Mouse (Mus musculus): ENCODE data around the gene Cbs. TPM values are rescaled to one million over a fixed set of nuclear protein-coding genes. Genes with fewer than 3 reads are reported as not detected.

Cbs gene
- polyA plus RNA-seq, 1 experiment = 2.9 TPM

GRCm38 (mm10) chr17:31597957-31598356 is 39.1 kb downstream of the Cbs start:
- DNase-seq (ENCODE audit: low read depth, low spot score) = no peak
- 94% methylated on average over 9 of the region's 9 CpGs for WGBS

GRCm38 (mm10) chr17:31595077-31595476 is 42.0 kb downstream of the Cbs start:
- WGBS = 81% methylated on average over 5 of the region's 5 CpGs
- DNase-seq (ENCODE audit: low read depth, low spot score) = no peak

GRCm38 (mm10) chr17:31594590-31594989 is 42.4 kb downstream of the Cbs start:
- WGBS = 79% methylated on average over 7 of the region's 7 CpGs
- DNase-seq (ENCODE audit: low read depth, low spot score) = no peak

GRCm38 (mm10) chr17:31590846-31591245 is 46.2 kb downstream of the Cbs start:
- no peak for DNase-seq (ENCODE audit: low read depth, low spot score)
- WGBS = 92% methylated on average over 11 of the region's 11 CpGs

GRCm38 (mm10) chr17:31588726-31589125 is 48.3 kb downstream of the Cbs start:
- no peak for DNase-seq (ENCODE audit: low read depth, low spot score)
- 86% methylated on average over 4 of the region's 4 CpGs for WGBS

GRCm38 (mm10) chr17:31588115-31588514 is 48.9 kb downstream of the Cbs start:
- WGBS = 45% methylated on average over 7 of the region's 7 CpGs
- DNase-seq (ENCODE audit: low read depth, low spot score) = no peak

GRCm38 (mm10) chr17:31583781-31584180 is 53.3 kb downstream of the Cbs start:
- 77% methylated on average over 6 of the region's 6 CpGs for WGBS
- no peak for DNase-seq (ENCODE audit: low read depth, low spot score)

- WGBS = 23% methylated on average over 3 of the region's 3 CpGs
Measured at GRCm38 (mm10) chr17:31583185-31583584, 53.9 kb downstream of the Cbs start.

GRCm38 (mm10) chr17:31580344-31580743 is 56.7 kb downstream of the Cbs start:
- no peak for DNase-seq (ENCODE audit: low read depth, low spot score)
- WGBS = 77% methylated on average over 3 of the region's 3 CpGs

More at GRCm38 (mm10) chr17:31583185-31583584, 53.9 kb downstream of the Cbs start:
- no peak for DNase-seq (ENCODE audit: low read depth, low spot score)

GRCm38 (mm10) chr17:31576394-31577175 is 60.5 kb downstream of the Cbs start:
- DNase-seq (ENCODE audit: low read depth, low spot score) = no peak
- 79% methylated on average over 10 of the region's 10 CpGs for WGBS

- 80% methylated on average over 7 of the region's 7 CpGs for WGBS
- no peak for DNase-seq (ENCODE audit: low read depth, low spot score)
Measured at GRCm38 (mm10) chr17:31574662-31575061, 62.4 kb downstream of the Cbs start.

GRCm38 (mm10) chr17:31571689-31572088 is 65.3 kb downstream of the Cbs start:
- 79% methylated on average over 5 of the region's 5 CpGs for WGBS
- DNase-seq (ENCODE audit: low read depth, low spot score) = no peak

GRCm38 (mm10) chr17:31570321-31570925 is 66.6 kb downstream of the Cbs start:
- WGBS = 66% methylated on average over 9 of the region's 9 CpGs

GRCm38 (mm10) chr17:31569756-31570155 is 67.3 kb downstream of the Cbs start:
- no peak for DNase-seq (ENCODE audit: low read depth, low spot score)

More at GRCm38 (mm10) chr17:31570321-31570925, 66.6 kb downstream of the Cbs start:
- peak; percentile 45 for DNase-seq (ENCODE audit: low read depth, low spot score)

GRCm38 (mm10) chr17:31566276-31566675 is 70.8 kb downstream of the Cbs start:
- DNase-seq (ENCODE audit: low read depth, low spot score) = no peak
- WGBS = 72% methylated on average over 6 of the region's 6 CpGs

More at GRCm38 (mm10) chr17:31569756-31570155, 67.3 kb downstream of the Cbs start:
- 74% methylated on average over 1 of the region's 1 CpGs for WGBS

GRCm38 (mm10) chr17:31565141-31566056 is 71.6 kb downstream of the Cbs start:
- DNase-seq (ENCODE audit: low read depth, low spot score) = no peak
- 1% methylated on average over 77 of the region's 88 CpGs for WGBS

GRCm38 (mm10) chr17:31564858-31565140 is 72.2 kb downstream of the Cbs start:
- 1% methylated on average over 28 of the region's 44 CpGs for whole genome bisulfite sequencing
- no peak for DNase-seq (ENCODE audit: low read depth, low spot score)

- under 1% methylated on average over 62 of the region's 72 CpGs for WGBS
- peak; percentile 97 for DNase-seq (ENCODE audit: low read depth, low spot score)
Measured at GRCm38 (mm10) chr17:31564015-31564857, 72.8 kb downstream of the Cbs start, which contains the start of gene Pknox1. Gene Pknox1 (plus strand): TSS chr17:31564734.

- no peak for DNase-seq (ENCODE audit: low read depth, low spot score)
Measured at GRCm38 (mm10) chr17:31563632-31564014, 73.4 kb downstream of the Cbs start.

More at GRCm38 (mm10) chr17:31563632-31564014, 73.4 kb downstream of the Cbs start:
- 22% methylated on average over 12 of the region's 12 CpGs for WGBS
